Mouse (Mus musculus) midbrain, embryonic 16.5 days (tissue): ENCODE measurements around the gene Numbl. TPM values are rescaled to one million over a fixed set of nuclear protein-coding genes. Genes with fewer than 3 reads are reported as not detected.

Source experiments
- ATAC-seq: fragments of 200-750 bp; cut with Nextera tagmentation; 2 replicates; pipeline ENCODE4 v1.8.0; 2017; ENCODE audit warnings: moderate TSS enrichment
- H3K27ac ChIP-seq: fragments of 300-500 bp; sonication (generic); 2 replicates; pipeline ENCODE4 v1.5.1; 2014; ENCODE audit warnings: mild to moderate bottlenecking, low read length, mixed read lengths
- H3K27me3 ChIP-seq: fragments of 300-500 bp; sonication (generic); 2 replicates; pipeline ENCODE4 v1.6.1; 2014; ENCODE audit warnings: low read depth, low read length, mixed read lengths; ENCODE audit not compliant: control insufficient read depth, insufficient read depth
- H3K36me3 ChIP-seq: fragments of 300-500 bp; sonication (generic); 2 replicates; pipeline ENCODE4 v1.6.1; 2014; ENCODE audit warnings: mild to moderate bottlenecking, low read length, moderate library complexity, mixed read lengths; ENCODE audit not compliant: control insufficient read depth, insufficient read depth
- H3K4me1 ChIP-seq: fragments of 300-500 bp; sonication (generic); 2 replicates; pipeline ENCODE4 v1.6.1; 2014; ENCODE audit warnings: mild to moderate bottlenecking, low read length, mixed read lengths; ENCODE audit not compliant: control insufficient read depth, insufficient read depth
- H3K4me2 ChIP-seq: fragments of 300-500 bp; sonication (generic); 2 replicates; pipeline ENCODE4 v1.6.1; 2014; ENCODE audit warnings: mild to moderate bottlenecking, low read length, mixed read lengths
- H3K4me3 ChIP-seq: fragments of 300-500 bp; sonication (generic); 2 replicates; pipeline ENCODE4 v1.5.1; 2014; ENCODE audit warnings: low read depth, mild to moderate bottlenecking, low read length, moderate library complexity, mixed read lengths
- H3K9ac ChIP-seq: fragments of 300-500 bp; sonication (generic); 2 replicates; pipeline ENCODE4 v1.6.1; 2014; ENCODE audit warnings: low read depth, low read length, mixed read lengths
- H3K9me3 ChIP-seq: fragments of 300-500 bp; sonication (generic); replicated peaks from 2 replicates; pipeline ENCODE4 v1.6.1; 2014; ENCODE audit warnings: mild to moderate bottlenecking, low read length, mixed read lengths; ENCODE audit not compliant: control insufficient read depth, poor library complexity, severe bottlenecking
- WGBS: fragments of 180-500 bp; shearing (Covaris S2); extraction: QIAGEN DNeasy Blood & Tissue Kit; methylation state at CpG from one replicate; pipeline ENCODE4 v1.1.7; 2014; 5-methylcytosine and 5-hydroxymethylcytosine counted together
- polyA plus RNA-seq: library from polyadenylated mRNA; unstranded; fragments of >200 nt; fragmentation: Nextera tagmentation; extraction: Ambion mirVana; gene quantifications from 2 replicates; pipeline ENCODE4 v1.2.1, GENCODE M21; 2015

Gene Numbl
- polyA plus RNA-seq, 1 experiment from 2014 or later, result 53.6 TPM

DNA sequence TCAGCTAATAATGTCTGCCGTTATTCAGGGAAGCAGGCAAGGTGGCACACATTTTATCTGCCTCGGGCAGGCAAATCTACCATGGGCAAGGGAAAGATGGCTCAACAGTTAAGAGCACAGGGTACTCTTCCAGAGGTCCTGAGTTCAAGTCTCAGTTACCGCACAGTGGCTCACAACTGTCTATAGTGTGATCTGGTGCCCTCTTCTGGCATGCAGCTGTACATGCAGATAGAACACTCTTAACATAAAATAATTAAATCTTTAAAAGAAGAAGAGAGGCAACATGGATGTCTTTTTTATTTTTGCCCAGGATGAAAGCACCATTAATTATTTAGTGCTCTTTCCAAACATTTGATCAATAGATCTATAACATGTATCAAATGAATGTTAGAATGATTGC, 19.0 kb downstream of the Numbl start:
- H3K36me3 ChIP-seq, result peaks cover 62% of the 10 kb centered on the region
- H3K4me1 ChIP-seq, result no peaks in the 10 kb centered on the region
- H3K4me2 ChIP-seq, result no peak overlapping the region
- H3K4me3 ChIP-seq, result no peak overlapping the region
- no peak overlapping the region for H3K9ac ChIP-seq
- no peaks in the 10 kb centered on the region for H3K9me3 ChIP-seq
- no peak overlapping the region for H3K27ac ChIP-seq
- WGBS, result 93% methylated on average over 3 of the region's 3 CpGs
- no peaks in the 10 kb centered on the region for H3K27me3 ChIP-seq
- ATAC-seq, result no peak

DNA sequence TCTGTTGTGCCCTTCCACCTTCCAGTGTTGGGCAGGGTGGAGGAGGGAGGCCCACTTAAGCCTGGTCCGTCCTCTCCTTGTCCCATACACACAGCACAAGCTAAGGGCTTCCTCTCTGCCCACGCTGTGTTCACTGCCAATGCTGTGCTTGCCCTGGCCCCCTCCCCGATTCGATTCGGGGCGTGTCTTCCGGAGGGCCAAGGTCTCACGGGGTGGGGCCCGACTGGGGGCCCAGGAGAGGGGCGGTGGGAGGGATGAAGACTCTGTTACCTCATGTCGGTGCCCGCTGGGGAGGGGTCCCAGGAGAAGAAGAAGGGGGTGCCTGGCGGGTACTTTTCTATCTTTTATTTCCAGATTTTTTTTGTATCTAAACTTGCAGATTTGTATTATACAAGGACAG, 23.5 kb downstream of the Numbl start:
- peaks cover 34% of the 10 kb centered on the region for H3K36me3 ChIP-seq
- no peaks in the 10 kb centered on the region for H3K27me3 ChIP-seq
- H3K4me1 ChIP-seq, result 0 out of 2 replicates have a peak, but pooled peaks cover 3% of the 10 kb centered on the region
- no peak overlapping the region for H3K9ac ChIP-seq
- H3K4me2 ChIP-seq, result no peak overlapping the region
- H3K4me3 ChIP-seq, result no peak overlapping the region
- H3K27ac ChIP-seq, result no peak overlapping the region
- ATAC-seq, result no peak
- no peaks in the 10 kb centered on the region for H3K9me3 ChIP-seq
- 72% methylated on average over 13 of the region's 13 CpGs for WGBS

DNA sequence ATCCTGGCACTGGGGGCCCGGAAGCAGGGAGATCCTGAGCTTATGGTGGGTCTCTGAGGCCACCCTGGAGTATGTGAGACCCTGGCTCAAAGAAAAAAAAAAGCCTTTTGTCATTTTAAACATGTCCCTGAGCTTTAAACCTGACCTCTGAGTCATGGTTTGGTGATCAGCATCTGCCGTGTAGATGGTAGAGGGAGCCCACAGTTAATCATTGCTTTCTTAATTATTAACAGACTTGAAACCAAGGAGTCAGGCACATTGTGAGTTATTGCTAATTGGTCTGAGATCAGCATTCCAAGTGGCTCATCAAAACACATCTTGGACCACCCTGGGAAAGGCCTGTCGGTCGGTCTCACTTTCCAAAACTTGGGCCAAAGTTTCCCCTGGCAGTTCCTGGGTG, 24.0 kb downstream of the Numbl start:
- no peaks in the 10 kb centered on the region for H3K27me3 ChIP-seq
- H3K4me1 ChIP-seq, result 0 out of 2 replicates have a peak, but pooled peaks cover 3% of the 10 kb centered on the region
- H3K27ac ChIP-seq, result no peak overlapping the region
- 57% methylated on average over 4 of the region's 4 CpGs for WGBS
- H3K9me3 ChIP-seq, result no peaks in the 10 kb centered on the region
- no peak overlapping the region for H3K4me3 ChIP-seq
- H3K36me3 ChIP-seq, result peaks cover 28% of the 10 kb centered on the region
- H3K4me2 ChIP-seq, result no peak overlapping the region
- ATAC-seq, result no peak
- no peak overlapping the region for H3K9ac ChIP-seq

DNA sequence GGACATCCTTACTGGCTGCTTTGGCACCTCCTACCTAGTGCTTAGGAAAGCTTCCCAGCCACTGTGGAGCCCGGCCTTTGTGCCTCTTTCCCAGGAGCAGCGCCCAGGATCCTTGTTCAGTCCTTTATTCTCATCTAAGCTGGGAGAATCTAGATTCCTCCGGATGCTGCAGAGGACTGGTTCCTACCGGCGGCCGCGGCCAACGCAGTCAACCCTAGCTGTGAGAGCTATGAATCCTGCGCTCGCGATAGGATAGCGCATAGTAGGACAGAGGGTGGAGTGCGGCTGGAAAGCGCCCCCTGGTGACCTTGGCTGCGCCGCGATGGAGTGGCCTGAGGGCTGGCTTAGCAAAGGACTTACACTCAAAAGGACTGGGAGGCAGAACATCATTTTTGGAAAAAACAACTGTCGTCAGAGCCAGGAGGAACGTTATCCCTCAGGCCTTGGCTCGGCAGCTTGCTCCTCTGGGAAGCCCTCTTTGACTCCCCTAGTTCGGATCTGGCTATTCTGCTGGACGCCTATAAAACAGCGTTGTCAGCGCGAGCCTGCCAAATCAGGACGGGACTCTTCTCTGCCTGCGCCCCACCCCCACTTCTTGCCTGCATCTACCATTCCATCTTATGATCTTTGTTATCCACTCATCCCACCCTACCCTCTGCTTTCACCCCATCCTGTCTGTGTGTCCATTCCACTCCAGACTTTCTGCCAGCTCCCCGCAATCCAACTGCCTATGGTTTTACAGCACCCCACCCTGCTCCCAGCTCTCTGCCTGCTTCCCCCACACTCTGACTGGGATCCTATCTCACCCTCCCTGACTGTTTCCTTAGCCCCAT, 26.8 kb downstream of the Numbl start:
- Histone ChIP-seq H3K9me3 (no peaks in the 10 kb centered on the region), H3K36me3 (peaks cover 8% of the 10 kb centered on the region; the same call in 1 of the 2 replicates), H3K27ac (no peak overlapping the region), H3K4me2 (peak overlapping the region; percentile 39; the same call in 1 of the 2 replicates), H3K9ac (no peak overlapping the region), H3K4me1 (0 out of 2 replicates have a peak, but pooled peaks cover 3% of the 10 kb centered on the region), H3K4me3 (peak overlapping the region; percentile 0), H3K27me3 (no peaks in the 10 kb centered on the region)
- 2% methylated on average over 28 of the region's 28 CpGs for WGBS
- peak; percentile 55 for ATAC-seq

DNA sequence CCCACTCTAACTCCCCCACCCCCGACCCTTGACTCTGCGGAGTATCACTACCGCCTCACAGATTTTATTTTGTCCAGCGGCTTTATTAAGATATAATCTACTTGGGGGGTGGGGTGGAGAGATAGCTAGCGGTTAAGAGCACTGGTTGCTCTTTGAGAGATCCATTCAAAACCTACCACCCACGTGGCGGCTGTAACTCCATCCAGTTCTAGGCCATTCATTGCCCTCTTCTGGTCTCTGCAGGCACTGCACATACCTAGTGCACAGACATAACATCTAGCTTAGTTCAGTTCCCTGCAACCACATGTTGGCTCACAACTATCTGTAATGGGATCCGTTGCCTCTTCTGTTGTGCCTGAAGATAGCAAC, 27.4 kb downstream of the Numbl start:
- 0 out of 2 replicates have a peak, but pooled peaks cover 3% of the 10 kb centered on the region for H3K4me1 ChIP-seq
- H3K9ac ChIP-seq, result no peak overlapping the region
- H3K27ac ChIP-seq, result no peak overlapping the region
- H3K27me3 ChIP-seq, result no peaks in the 10 kb centered on the region
- no peak overlapping the region for H3K4me3 ChIP-seq
- WGBS, result 6% methylated on average over 8 of the region's 8 CpGs
- peaks cover 5% of the 10 kb centered on the region; the same call in 1 of the 2 replicates for H3K36me3 ChIP-seq
- no peaks in the 10 kb centered on the region for H3K9me3 ChIP-seq
- ATAC-seq, result peak; percentile 68; the same call in 1 of the 2 replicates
- H3K4me2 ChIP-seq, result peak overlapping the region; percentile 39; the same call in 1 of the 2 replicates

DNA sequence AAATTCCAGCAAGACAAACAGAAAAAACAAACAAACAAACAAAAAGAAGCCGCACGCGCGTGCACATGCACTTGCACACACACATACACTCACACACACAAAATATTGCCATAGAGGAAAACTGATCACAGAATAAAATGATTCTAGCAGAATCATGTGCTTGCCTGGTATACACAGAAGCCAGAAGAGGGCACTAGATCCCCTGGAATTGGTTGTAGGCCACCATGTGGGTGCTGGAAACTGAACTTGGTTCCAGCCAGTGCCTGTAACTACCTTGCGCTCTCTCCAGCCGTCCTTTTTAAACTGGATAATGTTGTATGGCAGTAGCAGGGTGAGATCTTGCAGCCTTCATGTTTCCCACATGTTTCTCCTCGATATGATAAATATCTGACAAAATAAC, 30.5 kb downstream of the Numbl start:
- WGBS, result 88% methylated on average over 7 of the region's 7 CpGs
- no peaks in the 10 kb centered on the region for H3K36me3 ChIP-seq
- H3K4me2 ChIP-seq, result no peak overlapping the region
- H3K27me3 ChIP-seq, result no peaks in the 10 kb centered on the region
- ATAC-seq, result no peak
- 0 out of 2 replicates have a peak, but pooled peaks cover 3% of the 10 kb centered on the region for H3K4me1 ChIP-seq
- no peak overlapping the region for H3K9ac ChIP-seq
- no peak overlapping the region for H3K27ac ChIP-seq
- no peak overlapping the region for H3K4me3 ChIP-seq
- H3K9me3 ChIP-seq, result no peaks in the 10 kb centered on the region

DNA sequence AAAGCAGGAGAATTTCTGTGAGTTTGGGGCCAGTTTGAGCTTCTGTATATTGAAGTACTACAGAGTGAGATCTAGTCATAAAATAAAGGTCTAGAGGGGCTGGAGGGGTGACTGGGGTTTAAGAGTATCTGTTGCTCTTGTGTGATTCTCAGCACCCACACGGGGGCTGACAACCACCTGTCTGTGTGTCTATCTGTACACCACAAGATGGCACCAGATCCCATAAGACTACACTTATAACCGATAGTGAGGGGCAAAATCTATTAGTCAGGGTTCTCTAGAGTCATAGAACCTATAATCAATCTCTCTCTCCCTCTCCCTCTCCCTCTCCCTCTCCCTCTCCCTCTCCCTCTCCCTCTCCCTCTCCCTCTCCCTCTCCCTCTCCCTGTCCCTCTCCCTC, 32.3 kb downstream of the Numbl start:
- Histone ChIP-seq H3K4me3 (no peak overlapping the region), H3K9me3 (no peaks in the 10 kb centered on the region), H3K4me1 (no peaks in the 10 kb centered on the region), H3K36me3 (no peaks in the 10 kb centered on the region), H3K9ac (no peak overlapping the region), H3K4me2 (no peak overlapping the region), H3K27me3 (no peaks in the 10 kb centered on the region), H3K27ac (no peak overlapping the region)
- 68% methylated on average over 2 of the region's 2 CpGs for WGBS
- no peak for ATAC-seq

DNA sequence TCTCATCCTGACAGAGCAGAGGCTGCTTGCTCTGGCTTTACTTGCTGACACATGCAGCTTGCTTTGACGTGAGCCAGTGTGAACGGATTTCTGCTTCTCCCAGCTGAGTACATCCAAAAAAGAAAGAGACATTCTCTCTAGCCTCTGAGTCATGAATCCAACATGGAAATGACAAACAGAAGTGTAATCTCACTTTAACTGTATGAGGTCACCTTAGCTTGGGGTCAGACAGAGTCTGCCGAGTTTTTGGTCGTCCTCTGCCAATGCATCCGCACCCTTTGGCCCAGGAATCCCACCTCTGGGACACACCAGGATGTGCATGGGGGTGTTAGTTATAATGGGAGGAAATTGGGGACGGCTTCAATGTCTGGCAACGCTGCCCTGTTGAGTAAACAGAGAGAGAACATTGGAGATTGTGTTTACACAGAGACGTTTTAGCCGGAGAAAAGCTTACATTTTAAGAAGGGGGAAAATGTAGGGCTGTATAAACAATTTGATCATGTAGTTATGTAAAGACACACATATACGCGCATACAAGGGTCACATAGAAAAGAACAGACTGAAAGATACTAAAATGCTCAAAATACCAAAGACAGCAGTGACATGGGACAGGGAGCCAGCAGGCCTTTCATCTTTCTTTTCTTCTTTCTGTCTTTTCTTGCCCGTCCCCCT, 33.7 kb downstream of the Numbl start:
- Histone ChIP-seq H3K4me3 (no peak overlapping the region), H3K27ac (no peak overlapping the region), H3K9me3 (no peaks in the 10 kb centered on the region), H3K4me2 (no peak overlapping the region), H3K27me3 (no peaks in the 10 kb centered on the region), H3K9ac (no peak overlapping the region), H3K36me3 (no peaks in the 10 kb centered on the region), H3K4me1 (no peaks in the 10 kb centered on the region)
- 77% methylated on average over 12 of the region's 12 CpGs for WGBS
- ATAC-seq, result no peak

DNA sequence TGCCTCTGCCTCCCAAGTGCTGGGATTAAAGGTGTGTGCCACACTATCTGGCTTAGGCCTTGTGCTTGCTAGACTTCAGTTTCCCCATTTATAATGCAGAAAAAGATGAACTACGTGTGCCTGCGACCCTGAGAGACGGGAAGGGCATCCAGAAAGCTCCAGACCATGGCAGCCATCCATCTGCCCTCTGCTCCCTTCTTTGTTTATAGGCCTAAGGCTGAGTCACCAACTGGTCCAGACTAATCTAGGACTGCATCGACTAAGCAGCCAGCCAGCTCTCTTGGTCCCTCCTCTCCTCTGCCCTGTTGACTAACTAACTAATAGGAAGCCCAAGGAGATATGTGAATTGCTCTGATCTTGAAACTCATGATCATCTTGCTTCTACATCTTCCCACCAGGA, 37.7 kb downstream of the Numbl start:
- Histone ChIP-seq H3K9ac (no peak overlapping the region), H3K27me3 (no peaks in the 10 kb centered on the region), H3K4me3 (no peak overlapping the region), H3K4me1 (no peaks in the 10 kb centered on the region), H3K9me3 (no peaks in the 10 kb centered on the region), H3K4me2 (no peak overlapping the region), H3K27ac (no peak overlapping the region), H3K36me3 (no peaks in the 10 kb centered on the region)
- no peak for ATAC-seq
- WGBS, result 88% methylated on average over 4 of the region's 4 CpGs
